Mouse (Mus musculus): ENCODE data around the gene Gm8978.
"Not testable (repeated sequence)": the region's sequence is repeated elsewhere in the genome, so short reads cannot be mapped to it uniquely, and the experiment has no call there.

DNA sequence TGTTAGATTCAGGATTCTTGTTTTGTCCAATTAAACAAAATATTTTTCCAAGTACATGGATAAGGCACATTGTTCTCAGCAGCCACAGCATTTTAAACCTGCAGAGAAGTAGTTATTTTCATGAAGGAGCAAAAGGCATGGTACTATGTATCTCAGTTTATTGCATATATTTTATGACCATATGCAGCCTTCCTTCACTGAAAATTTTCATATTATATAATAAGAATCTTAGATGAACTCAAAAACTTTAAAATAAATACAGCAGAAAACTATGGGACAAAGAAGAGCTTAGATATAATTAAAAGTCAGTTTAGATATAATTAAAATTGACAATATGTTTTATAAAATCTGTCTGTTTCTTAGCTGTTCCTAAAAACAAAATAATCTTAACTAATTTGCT, at the start of gene Gm8978:
- not testable (repeated sequence) for TF ChIP-seq TCF3 (IDR thresholded peaks at IDR 0.05; ENCODE audit: insufficient read length, low read depth); POLR2A (IDR thresholded peaks at IDR 0.05; ENCODE audit: insufficient read length, low read depth); CEBPB (IDR thresholded peaks at IDR 0.05; ENCODE audit: insufficient read depth, poor library complexity, severe bottlenecking); USF1 (IDR thresholded peaks at IDR 0.05; ENCODE audit: low read depth); POLR2AphosphoS2 (IDR thresholded peaks at IDR 0.05; ENCODE audit: insufficient read length, low read depth)

Data from myocyte (in vitro differentiated cells).